ENCODE assay signal across 13 mouse cellular contexts in the genomic region with DNA sequence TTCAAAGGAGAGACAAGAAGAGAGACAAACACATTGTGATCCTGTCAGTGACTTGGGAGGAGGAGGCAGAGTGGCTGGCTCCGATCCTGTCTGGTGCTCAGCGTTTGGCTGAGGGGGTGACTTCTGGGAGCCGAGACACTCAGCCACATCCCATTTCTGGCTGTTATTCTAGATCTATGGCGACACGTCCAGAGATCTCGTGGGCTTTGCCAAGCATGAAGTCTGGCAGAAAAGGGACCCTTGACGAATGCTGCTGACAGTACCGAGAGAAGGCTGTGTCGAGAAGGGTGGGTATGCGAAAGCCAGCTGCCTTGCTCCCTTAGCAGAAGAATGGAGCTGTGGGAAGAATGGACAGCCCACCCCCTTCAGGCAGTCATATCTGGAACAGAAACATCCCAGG. TPM values are rescaled to one million over a fixed set of nuclear protein-coding genes. Genes with fewer than 3 reads are reported as not detected.
A peak's percentile ranks its signal among the peaks of the same experiment; 100 is the strongest.
DNase-seq lines count a peak whose midpoint lies in the region; ATAC-seq and TF ChIP-seq lines count a peak whose summit lies in the region.
"Had no signal": no experiment of that assay in that cellular context is flagged by ENCODE, and none has a peak within 500 bp of the region (broad histone marks: within the 10 kb centered on the region; RNA-seq: fewer than 3 reads in every experiment).

No protein-coding gene starts in this region.

- no peak overlapping the region for H3K4me2 ChIP-seq in midbrain, postnatal 0 days (ENCODE audit: low read depth, low read length, poor library complexity, severe bottlenecking)
- no peak overlapping the region for H3K4me2 ChIP-seq in midbrain, embryonic 15.5 days
- H3K4me2 ChIP-seq: liver, embryonic 15.5 days had no signal

- peaks cover 10% of the 10 kb centered on the region for H3K36me3 ChIP-seq in midbrain, postnatal 0 days (ENCODE audit: insufficient read depth, low read length)
- peaks cover 16% of the 10 kb centered on the region; the same call in 1 of the 2 replicates for H3K36me3 ChIP-seq in midbrain, embryonic 15.5 days (replicated peaks)

- H3K9me3 ChIP-seq in midbrain, postnatal 0 days (ENCODE audit: low read length): no peaks in the 10 kb centered on the region
- H3K9me3 ChIP-seq in midbrain, embryonic 15.5 days: no peaks in the 10 kb centered on the region
- H3K9me3 ChIP-seq: liver, embryonic 15.5 days had no signal

- 0 out of 2 replicates have a peak, but pooled peaks cover 2% of the 10 kb centered on the region for H3K4me1 ChIP-seq in midbrain, postnatal 0 days (ENCODE audit: insufficient read depth, low read length)
- peaks cover 5% of the 10 kb centered on the region; the same call in 1 of the 2 replicates for H3K4me1 ChIP-seq in midbrain, embryonic 15.5 days

- H3K9ac ChIP-seq in midbrain, postnatal 0 days (replicated peaks; ENCODE audit: low read length, poor library complexity, severe bottlenecking): 0 out of 2 replicates have a peak overlapping the region, but pooled peaks have one; percentile 8
- no peak overlapping the region for H3K9ac ChIP-seq in midbrain, embryonic 15.5 days
- H3K9ac ChIP-seq: liver, embryonic 15.5 days had no signal

- TF ChIP-seq CTCF in midbrain, postnatal 0 days (IDR thresholded peaks at IDR 0.05): no peak

- peak; percentile 55 for DNase-seq in gastrocnemius, adult 18-20 months (ENCODE audit: low spot score)
- DNase-seq in gastrocnemius, adult 8-10 months (ENCODE audit: low spot score in 2 of 2): no peak
- DNase-seq in midbrain, postnatal 0 days (ENCODE audit: low spot score): peak; percentile 61
- peak; percentile 49 for DNase-seq in heart, postnatal 4 days
- no peak for DNase-seq in frontal cortex, postnatal 36 days (ENCODE audit: low spot score in 2 of 2)
- DNase-seq in layer of hippocampus, adult 8-10 months (ENCODE audit: low spot score in 2 of 2): no peak
- DNase-seq in right cerebral cortex, postnatal 36 days (ENCODE audit: low spot score in 2 of 2): no peak
- DNase-seq: kidney, adult 18-20 months had no signal

- no peak overlapping the region for H3K4me3 ChIP-seq in midbrain, postnatal 0 days (ENCODE audit: low read depth, low read length)
- H3K4me3 ChIP-seq in midbrain, embryonic 15.5 days: no peak overlapping the region
- H3K4me3 ChIP-seq: liver, embryonic 15.5 days; myocyte had no signal

- no peak for ATAC-seq in midbrain, postnatal 0 days (ENCODE audit: low FRiP score)
- ATAC-seq in midbrain, embryonic 15.5 days (replicated peaks): no peak

- 59% methylated on average over 10 of the region's 10 CpGs for WGBS in midbrain, postnatal 0 days
- WGBS in midbrain, embryonic 15.5 days: 61% methylated on average over 10 of the region's 10 CpGs

- no peak overlapping the region for H3K27ac ChIP-seq in midbrain, postnatal 0 days (ENCODE audit: low read depth, low read length)
- H3K27ac ChIP-seq in midbrain, embryonic 15.5 days: no peak overlapping the region
- H3K27ac ChIP-seq: liver, embryonic 15.5 days had no signal

- H3K27me3 ChIP-seq in midbrain, postnatal 0 days (ENCODE audit: insufficient read depth, low read length): no peaks in the 10 kb centered on the region
- H3K27me3 ChIP-seq in midbrain, embryonic 15.5 days (replicated peaks): no peaks in the 10 kb centered on the region
- H3K27me3 ChIP-seq: liver, embryonic 15.5 days had no signal

RNA-seq across cellular contexts. Expression of gene Agfg2, which starts 15.6 kb away (rescaled TPM):
- total RNA-seq in gastrocnemius, adult 18-20 months (2021): 1 to 10 TPM; 5.9 to 7.5 TPM
- 1 to 10 TPM; 2.4 to 4.4 (median 3.3) TPM for total RNA-seq in gastrocnemius, adult 8-10 months (2022)
- total RNA-seq in midbrain, postnatal 0 days (2014; rRNA removed): 20.4 and 28.1 TPM in 2 replicates
- 15.5 and 16.9 TPM in 2 replicates for polyA plus RNA-seq in midbrain, postnatal 0 days (2015; fragmentation: Nextera tagmentation; extraction: Ambion mirVana)
- polyA plus RNA-seq in midbrain, embryonic 15.5 days (2015; fragmentation: Nextera tagmentation; extraction: Ambion mirVana): 17.0 and 18.3 TPM in 2 replicates
- 10 to 100 TPM; 21.7 to 23.1 TPM for total RNA-seq in heart, postnatal 4 days (2021)
- total RNA-seq in layer of hippocampus, adult 8-10 months (2022): 10 to 100 TPM; 66.1 to 66.6 (median 66.5) TPM

RNA-seq across cellular contexts. Expression of gene Irs3, which starts 23.5 kb away (rescaled TPM):
- total RNA-seq in gastrocnemius, adult 18-20 months (2021): under 1 TPM; 0.59 to 0.90 TPM
- under 1 TPM; 0.19 to 0.81 (median 0.25) TPM for total RNA-seq in gastrocnemius, adult 8-10 months (2022)
- 1.2 TPM in 1 of 2 replicates, not detected in the other for total RNA-seq in midbrain, postnatal 0 days (2014; rRNA removed)
- 0.27 and 0.37 TPM in 2 replicates for polyA plus RNA-seq in midbrain, postnatal 0 days (2015; fragmentation: Nextera tagmentation; extraction: Ambion mirVana)
- polyA plus RNA-seq in midbrain, embryonic 15.5 days (2015; fragmentation: Nextera tagmentation; extraction: Ambion mirVana): 0.09 and 0.17 TPM in 2 replicates
- total RNA-seq in heart, postnatal 4 days (2021): not detected
- under 1 TPM; 0.12 to 0.49 (median 0.28) TPM for total RNA-seq in layer of hippocampus, adult 8-10 months (2022)
- total RNA-seq: common myeloid progenitor, adult 5-6 weeks; layer of hippocampus, postnatal 14 days had no signal

RNA-seq across cellular contexts. Expression of gene Sap25, which starts 27.8 kb away (rescaled TPM):
- 1 to 10 TPM; 2.6 to 3.0 TPM for total RNA-seq in gastrocnemius, adult 18-20 months (2021)
- 1 to 10 TPM in 2 of 4 experiments, under 1 TPM in 2; 0.75 to 1.8 (median 1.1) TPM for total RNA-seq in gastrocnemius, adult 8-10 months (2022)
- 3.3 and 4.9 TPM in 2 replicates for total RNA-seq in midbrain, postnatal 0 days (2014; rRNA removed)
- polyA plus RNA-seq in midbrain, postnatal 0 days (2015; fragmentation: Nextera tagmentation; extraction: Ambion mirVana): 3.2 TPM in 2 replicates
- polyA plus RNA-seq in midbrain, embryonic 15.5 days (2015; fragmentation: Nextera tagmentation; extraction: Ambion mirVana): 4.8 and 6.8 TPM in 2 replicates
- 1 to 10 TPM; 1.8 to 2.2 TPM for total RNA-seq in heart, postnatal 4 days (2021)
- total RNA-seq in layer of hippocampus, adult 8-10 months (2022): 10 to 100 TPM in 3 of 4 experiments, 1 to 10 TPM in 1; 8.0 to 14.2 (median 10.6) TPM

RNA-seq across cellular contexts. Expression of gene Gm20605, which starts 40.0 kb away (rescaled TPM):
- 1 to 10 TPM; 1.0 to 2.2 TPM for total RNA-seq in gastrocnemius, adult 18-20 months (2021)
- total RNA-seq in gastrocnemius, adult 8-10 months (2022): 1 to 10 TPM; 1.9 to 3.5 (median 2.5) TPM
- total RNA-seq in midbrain, postnatal 0 days (2014; rRNA removed): 0.99 and 4.1 TPM in 2 replicates
- 4.4 and 6.5 TPM in 2 replicates for polyA plus RNA-seq in midbrain, postnatal 0 days (2015; fragmentation: Nextera tagmentation; extraction: Ambion mirVana)
- polyA plus RNA-seq in midbrain, embryonic 15.5 days (2015; fragmentation: Nextera tagmentation; extraction: Ambion mirVana): 11.3 and 11.8 TPM in 2 replicates
- 1 to 10 TPM; 4.8 to 6.6 TPM for total RNA-seq in heart, postnatal 4 days (2021)
- total RNA-seq in layer of hippocampus, adult 8-10 months (2022): 10 to 100 TPM; 14.7 to 24.8 (median 19.2) TPM

RNA-seq across cellular contexts. Expression of gene Lrch4, which starts 40.0 kb away (rescaled TPM):
- 10 to 100 TPM; 15.0 to 18.0 TPM for total RNA-seq in gastrocnemius, adult 18-20 months (2021)
- 10 to 100 TPM; 12.7 to 15.7 (median 14.6) TPM for total RNA-seq in gastrocnemius, adult 8-10 months (2022)
- total RNA-seq in midbrain, postnatal 0 days (2014; rRNA removed): 13.1 and 14.5 TPM in 2 replicates
- 13.1 and 15.9 TPM in 2 replicates for polyA plus RNA-seq in midbrain, postnatal 0 days (2015; fragmentation: Nextera tagmentation; extraction: Ambion mirVana)
- 18.8 and 19.1 TPM in 2 replicates for polyA plus RNA-seq in midbrain, embryonic 15.5 days (2015; fragmentation: Nextera tagmentation; extraction: Ambion mirVana)
- total RNA-seq in heart, postnatal 4 days (2021): 10 to 100 TPM; 19.2 to 21.6 TPM
- total RNA-seq in layer of hippocampus, adult 8-10 months (2022): 10 to 100 TPM; 18.8 to 26.8 (median 22.5) TPM

Comparison
In these comparisons a context has a peak if more than half of its experiments do, and no peak if none do; other contexts are left out.
1. DNase-seq: peak in gastrocnemius, adult 18-20 months (single experiment), midbrain, postnatal 0 days (single experiment) and heart, postnatal 4 days (single experiment); none in gastrocnemius, adult 8-10 months (0 of 2), frontal cortex, postnatal 36 days (0 of 2), layer of hippocampus, adult 8-10 months (0 of 2) and right cerebral cortex, postnatal 36 days (0 of 2).